Mouse (Mus musculus) erythroblast, embryonic 14.5 days (primary cell): Measurements from ENCODE around the gene Rbpj. TPM values are rescaled to one million over a fixed set of nuclear protein-coding genes. Genes with fewer than 3 reads are reported as not detected.
"Not testable (repeated sequence)": the region's sequence is repeated elsewhere in the genome, so short reads cannot be mapped to it uniquely, and the experiment has no call there.

ENCODE experiments used
- H3K27me3 ChIP-seq: 2 replicates; pipeline ENCODE4 v1.6.1; 2012; ENCODE audit warnings: inconsistent platforms; ENCODE audit not compliant: control insufficient read depth
- H3K36me3 ChIP-seq: 2 replicates; pipeline ENCODE4 v1.6.1; 2012; ENCODE audit warnings: mild to moderate bottlenecking, inconsistent platforms; ENCODE audit not compliant: control insufficient read depth
- H3K4me1 ChIP-seq: 2 replicates; pipeline ENCODE4 v1.6.1; 2012; ENCODE audit warnings: inconsistent platforms; ENCODE audit not compliant: control insufficient read depth
- H3K4me3 ChIP-seq: replicated peaks from 2 replicates; pipeline ENCODE3; 2012; ENCODE audit warnings: moderate library complexity, mild to moderate bottlenecking, inconsistent platforms
- H3K9me3 ChIP-seq: 2 replicates; pipeline ENCODE4 v1.6.1; 2012; ENCODE audit warnings: low read length, inconsistent platforms, mixed read lengths; ENCODE audit not compliant: control insufficient read depth
- GATA1 ChIP-seq: IDR thresholded peaks from 2 replicates; pipeline ENCODE4 v1.6.1; 2012; ENCODE audit warnings: low read length, inconsistent platforms, mixed read lengths
- TAL1 ChIP-seq: IDR thresholded peaks from 3 replicates; pipeline ENCODE4 v1.6.1; 2012; ENCODE audit warnings: low read length, inconsistent platforms, mixed read lengths
- polyA plus RNA-seq: library from polyadenylated mRNA; stranded (reverse); fragments of >175 nt; gene quantifications from 2 replicates; pipeline ENCODE4 v1.2.3, GENCODE M21; 2012

Rbpj gene
- polyA plus RNA-seq, 1 experiment: 0.21 TPM

GRCm38 (mm10) chr5:53661508-53661907 is 195.6 kb downstream of the Rbpj start:
- Histone ChIP-seq H3K27me3 (no peaks in the 10 kb centered on the region), H3K4me1 (no peaks in the 10 kb centered on the region), H3K36me3 (no peaks in the 10 kb centered on the region; the same call in 1 of the 2 replicates), H3K9me3 (no peaks in the 10 kb centered on the region), H3K4me3 (no peak overlapping the region)
- TF ChIP-seq GATA1 (no peak), TAL1 (no peak)

- Histone ChIP-seq H3K9me3 (no peaks in the 10 kb centered on the region), H3K4me1 (no peaks in the 10 kb centered on the region), H3K4me3 (no peak overlapping the region), H3K27me3 (no peaks in the 10 kb centered on the region), H3K36me3 (no peaks in the 10 kb centered on the region)
- TF ChIP-seq TAL1 (no peak), GATA1 (no peak)
Measured at GRCm38 (mm10) chr5:53662413-53662812, 196.5 kb downstream of the Rbpj start.

GRCm38 (mm10) chr5:53663665-53664064 is 197.7 kb downstream of the Rbpj start:
- Histone ChIP-seq H3K4me3 (no peak overlapping the region), H3K36me3 (no peaks in the 10 kb centered on the region), H3K4me1 (no peaks in the 10 kb centered on the region), H3K9me3 (no peaks in the 10 kb centered on the region), H3K27me3 (no peaks in the 10 kb centered on the region)
- TF ChIP-seq GATA1: no peak
- TF ChIP-seq TAL1: no peak

- H3K4me1 ChIP-seq: no peaks in the 10 kb centered on the region
- TF ChIP-seq GATA1: no peak
- TF ChIP-seq TAL1: no peak
- H3K27me3 ChIP-seq: no peaks in the 10 kb centered on the region
- no peaks in the 10 kb centered on the region for H3K9me3 ChIP-seq
- H3K36me3 ChIP-seq: no peaks in the 10 kb centered on the region
- no peak overlapping the region for H3K4me3 ChIP-seq
Measured at GRCm38 (mm10) chr5:53668021-53668420, 202.1 kb downstream of the Rbpj start.

- no peaks in the 10 kb centered on the region for H3K9me3 ChIP-seq
- H3K4me1 ChIP-seq: no peaks in the 10 kb centered on the region
- no peak overlapping the region for H3K4me3 ChIP-seq
- H3K27me3 ChIP-seq: no peaks in the 10 kb centered on the region
- no peaks in the 10 kb centered on the region for H3K36me3 ChIP-seq
- TF ChIP-seq TAL1 (no peak), GATA1 (no peak)
Measured at GRCm38 (mm10) chr5:53670321-53670938, 204.5 kb downstream of the Rbpj start.

- Histone ChIP-seq H3K9me3 (no peaks in the 10 kb centered on the region), H3K36me3 (no peaks in the 10 kb centered on the region), H3K4me3 (no peak overlapping the region), H3K27me3 (no peaks in the 10 kb centered on the region), H3K4me1 (no peaks in the 10 kb centered on the region)
- TF ChIP-seq GATA1: no peak
- TF ChIP-seq TAL1: no peak
Measured at GRCm38 (mm10) chr5:53671507-53671906, 205.6 kb downstream of the Rbpj start.

- TF ChIP-seq TAL1 (no peak), GATA1 (no peak)
- no peaks in the 10 kb centered on the region for H3K36me3 ChIP-seq
- no peak overlapping the region for H3K4me3 ChIP-seq
- H3K4me1 ChIP-seq: no peaks in the 10 kb centered on the region
- H3K9me3 ChIP-seq: no peaks in the 10 kb centered on the region
- H3K27me3 ChIP-seq: no peaks in the 10 kb centered on the region
Measured at GRCm38 (mm10) chr5:53672352-53672751, 206.4 kb downstream of the Rbpj start.

- H3K27me3 ChIP-seq, H3K36me3 ChIP-seq, H3K9me3 ChIP-seq: not testable (repeated sequence)
Measured at GRCm38 (mm10) chr5:53673493-53674150, 207.7 kb downstream of the Rbpj start.

GRCm38 (mm10) chr5:53676671-53677070 is 210.7 kb downstream of the Rbpj start:
- H3K4me1 ChIP-seq: no peaks in the 10 kb centered on the region
- no peaks in the 10 kb centered on the region for H3K9me3 ChIP-seq
- H3K4me3 ChIP-seq: no peak overlapping the region
- TF ChIP-seq TAL1 (no peak), GATA1 (no peak)
- H3K36me3 ChIP-seq: no peaks in the 10 kb centered on the region
- no peaks in the 10 kb centered on the region; the same call in 1 of the 2 replicates for H3K27me3 ChIP-seq

More at GRCm38 (mm10) chr5:53673493-53674150, 207.7 kb downstream of the Rbpj start:
- not testable (repeated sequence) for H3K4me1 ChIP-seq, H3K4me3 ChIP-seq
